Mouse (Mus musculus) T-helper 17 cell (primary cell): ENCODE results near the gene Dpp8.

ENCODE experiments used
- in situ Hi-C, 2 experiments: fragments of 300-600 bp; cut with MboI, MseI; formaldehyde crosslinking; loops; 1 replicate in 1 of 2; 2 replicates in 1 of 2; pipeline ENCODE4 v1.15.1; 2025; ENCODE audit warnings: high pct_unique_total_duplicates in 2 of 2

Gene Dpp8

GRCm38 (mm10) chr9:65083075-65083765 is 51.0 kb downstream of the Dpp8 start:
- in situ Hi-C loops, result no loop called here

DNA sequence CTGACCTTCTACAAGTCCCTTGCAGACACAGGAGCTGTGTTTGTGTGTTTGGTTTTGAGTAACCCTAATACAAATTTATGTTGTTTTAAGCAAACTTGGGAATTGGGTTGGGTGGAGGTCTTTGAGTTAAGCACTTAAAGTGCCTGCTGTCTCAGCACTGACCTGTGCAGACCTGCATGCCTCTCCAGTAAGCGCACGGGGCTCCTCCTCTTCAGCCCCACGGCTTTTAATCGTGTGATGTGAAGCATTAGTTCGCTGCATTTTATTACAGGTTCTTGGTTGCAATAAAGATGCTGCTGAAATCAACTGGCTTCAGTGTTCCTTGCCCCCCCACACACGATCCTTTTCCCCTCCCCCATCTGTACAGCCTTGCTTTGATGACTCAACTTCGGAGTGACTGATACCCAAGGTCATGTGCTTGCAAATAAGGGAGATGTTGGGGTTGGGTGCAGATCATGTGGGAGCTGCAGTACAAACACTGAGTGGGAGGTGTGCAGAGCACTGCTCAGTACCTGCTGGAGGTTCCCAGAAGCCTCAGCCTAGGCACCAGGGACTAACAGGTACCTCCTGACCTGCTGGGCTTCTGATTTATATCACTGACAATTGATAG is 52.1 kb downstream of the Dpp8 start:
- in situ Hi-C loops, result no loop called here

- in situ Hi-C loops, result no loop called here
Observed at GRCm38 (mm10) chr9:65085270-65085669, 53.1 kb downstream of the Dpp8 start.

DNA sequence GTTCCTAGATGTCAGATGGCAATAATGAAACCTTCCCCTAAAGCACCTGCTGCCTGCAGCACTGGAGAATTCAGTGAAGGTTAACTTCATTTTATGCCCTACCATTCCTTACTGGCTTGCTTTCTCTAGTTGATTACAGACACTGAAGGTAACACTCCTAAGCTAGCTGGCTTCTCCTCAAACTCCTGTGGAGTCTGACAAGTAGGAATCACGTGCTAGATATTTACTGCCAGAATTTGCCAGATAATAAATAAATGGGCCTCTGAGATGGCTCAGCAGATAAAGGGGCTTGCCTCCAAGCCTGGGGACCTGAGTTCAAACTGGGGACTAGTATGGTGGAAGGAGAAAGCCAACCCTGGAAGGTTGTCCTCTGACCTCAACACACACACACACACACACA is 54.6 kb downstream of the Dpp8 start:
- in situ Hi-C loops, result no loop called here

- in situ Hi-C loops, result no loop called here
Observed at GRCm38 (mm10) chr9:65087490-65087889, 55.3 kb downstream of the Dpp8 start.

DNA sequence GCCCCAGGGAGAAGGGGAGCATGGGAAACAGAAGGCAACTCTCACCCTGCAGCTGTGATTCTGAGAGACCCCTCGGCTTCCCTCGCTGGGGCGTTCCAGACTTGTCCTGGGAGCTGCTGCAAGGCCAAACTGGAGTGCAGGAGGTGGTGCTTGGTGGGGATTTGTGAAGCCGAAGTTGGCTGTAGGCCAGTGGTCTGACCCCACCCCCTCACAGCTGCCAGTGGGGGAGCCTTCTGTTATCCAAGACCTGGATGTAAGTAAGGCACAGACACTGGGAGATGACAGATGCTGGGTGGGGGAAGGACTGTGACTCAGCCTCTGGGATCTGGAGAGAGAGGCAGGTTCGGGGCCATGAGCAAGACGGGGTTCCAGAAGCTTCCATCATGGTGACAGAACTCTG is 62.0 kb downstream of the Dpp8 start:
- in situ Hi-C loops, result no loop called here

GRCm38 (mm10) chr9:65100991-65101685 is 68.9 kb downstream of the Dpp8 start, which contains the start of gene Igdcc4:
Gene Igdcc4 (plus strand): TSS chr9:65101486.
- in situ Hi-C loops, result no loop called here

GRCm38 (mm10) chr9:65101686-65102376 is 69.6 kb downstream of the Dpp8 start:
- in situ Hi-C loops, result no loop called here

DNA sequence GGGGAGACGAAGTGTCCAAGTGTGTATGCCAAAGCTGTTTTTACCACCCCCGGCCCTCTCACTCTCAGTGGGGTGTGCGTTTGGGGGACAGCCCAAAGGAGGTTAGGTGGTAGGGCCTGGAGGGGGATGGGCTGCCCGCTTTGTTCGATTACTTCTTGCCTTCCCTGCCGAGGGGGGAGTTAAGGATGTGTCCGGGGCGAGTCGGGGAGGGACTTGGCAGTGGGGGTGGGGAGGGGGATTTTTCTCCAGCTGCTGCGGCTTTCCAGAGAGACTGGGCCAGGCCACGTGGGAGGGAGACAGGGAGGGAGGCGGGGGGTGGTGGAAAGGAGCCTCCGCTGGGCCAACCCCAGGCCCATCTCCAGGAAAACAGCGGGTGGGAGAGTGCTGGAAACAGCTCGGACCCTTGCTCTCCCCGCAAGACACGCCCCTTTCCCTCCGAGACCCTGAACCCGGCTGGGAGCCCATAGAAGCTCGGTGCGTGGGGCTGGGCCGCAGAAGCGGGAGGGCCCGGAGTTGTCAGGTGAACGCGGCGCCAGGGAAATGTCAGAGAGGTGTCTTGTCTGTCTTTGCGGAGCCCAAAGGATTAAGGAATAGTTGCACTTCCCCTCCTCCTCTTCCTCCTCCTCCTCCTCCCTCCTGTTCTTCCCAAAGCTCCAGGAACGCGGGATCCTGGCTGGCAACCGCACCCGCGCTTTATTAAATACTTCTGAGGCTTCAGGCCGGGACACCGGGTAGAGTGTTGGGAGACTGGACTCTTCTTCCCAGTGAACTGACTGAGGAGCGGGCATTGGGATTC is 70.4 kb downstream of the Dpp8 start:
- in situ Hi-C loops, result no loop called here

DNA sequence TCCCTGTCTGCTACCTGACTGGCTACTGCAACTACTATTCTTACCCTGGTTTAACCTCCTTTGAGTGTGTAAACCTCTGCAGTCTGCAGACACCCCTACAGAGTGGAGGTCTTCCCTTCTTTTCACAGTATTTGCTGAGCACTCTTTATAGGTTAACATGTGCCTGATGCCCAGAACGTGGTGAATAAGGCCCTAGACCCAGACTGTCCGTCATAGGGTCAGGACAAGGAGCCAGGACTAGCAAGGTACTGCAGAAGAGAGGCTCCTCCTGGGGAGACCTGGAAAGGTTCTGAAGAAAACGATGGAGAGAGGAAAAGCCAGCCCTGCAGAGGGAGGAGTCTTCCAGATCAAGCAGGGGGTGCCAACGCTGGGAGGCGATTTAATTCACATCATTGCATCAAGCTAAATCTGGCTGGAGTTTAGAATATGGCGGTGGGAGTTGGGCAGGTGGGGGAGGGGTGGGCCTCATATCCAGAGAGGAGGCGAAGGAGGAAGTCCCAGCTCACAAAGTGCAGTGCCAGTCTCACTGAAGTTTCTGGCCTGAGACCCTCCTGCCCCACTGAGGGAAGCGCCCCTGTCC is 71.0 kb downstream of the Dpp8 start:
- in situ Hi-C loops, result no loop called here

- in situ Hi-C loops, result no loop called here
Observed at GRCm38 (mm10) chr9:65106821-65107220, 74.6 kb downstream of the Dpp8 start.

GRCm38 (mm10) chr9:65107893-65108292 is 75.7 kb downstream of the Dpp8 start:
- in situ Hi-C loops, result no loop called here

DNA sequence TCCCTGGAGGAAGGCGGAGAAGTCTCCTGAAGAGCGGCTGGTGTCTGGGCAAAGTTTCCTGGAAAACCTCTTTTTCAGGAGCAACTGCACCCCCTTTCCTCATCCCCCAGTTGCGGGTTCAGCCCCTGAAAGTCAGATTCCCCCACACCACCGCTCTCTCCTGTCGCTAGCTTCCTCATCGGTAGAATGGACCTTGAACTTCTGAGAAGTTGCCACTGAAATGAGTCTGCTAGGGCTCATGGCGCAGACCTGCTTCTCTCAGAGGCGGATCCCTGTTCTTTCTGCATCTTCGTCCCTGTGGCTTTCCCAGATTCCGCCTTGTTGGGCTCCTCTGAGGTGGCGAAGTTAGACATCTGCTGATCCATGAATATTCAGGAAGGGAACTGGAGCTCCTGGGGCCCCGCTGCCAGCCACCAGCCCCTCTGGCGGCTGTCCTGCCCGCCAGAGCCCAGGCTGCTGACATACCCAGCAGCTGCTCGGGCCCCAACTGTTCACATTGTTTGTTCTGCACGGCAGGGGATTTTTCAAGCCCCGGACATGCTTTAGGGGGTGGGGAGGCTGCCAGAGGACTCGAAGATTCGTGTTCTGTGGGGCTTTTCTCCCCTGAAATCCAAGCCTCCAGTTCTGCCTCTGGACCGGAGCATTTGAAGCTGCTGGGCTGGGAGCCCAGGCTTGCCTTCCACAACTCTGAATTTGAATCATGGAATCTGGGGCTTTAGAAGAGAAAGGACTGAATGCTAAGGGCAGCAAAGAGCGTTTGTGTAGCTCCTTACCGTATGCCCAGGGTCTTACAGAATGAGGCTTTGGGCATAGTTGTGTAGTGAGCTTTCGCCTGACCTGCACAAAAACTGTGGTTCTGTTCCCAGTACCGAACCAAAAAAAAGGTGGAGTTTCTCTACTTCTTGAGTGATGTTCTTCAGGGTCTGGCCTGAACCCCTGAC is 77.2 kb downstream of the Dpp8 start:
- in situ Hi-C loops, result no loop called here

DNA sequence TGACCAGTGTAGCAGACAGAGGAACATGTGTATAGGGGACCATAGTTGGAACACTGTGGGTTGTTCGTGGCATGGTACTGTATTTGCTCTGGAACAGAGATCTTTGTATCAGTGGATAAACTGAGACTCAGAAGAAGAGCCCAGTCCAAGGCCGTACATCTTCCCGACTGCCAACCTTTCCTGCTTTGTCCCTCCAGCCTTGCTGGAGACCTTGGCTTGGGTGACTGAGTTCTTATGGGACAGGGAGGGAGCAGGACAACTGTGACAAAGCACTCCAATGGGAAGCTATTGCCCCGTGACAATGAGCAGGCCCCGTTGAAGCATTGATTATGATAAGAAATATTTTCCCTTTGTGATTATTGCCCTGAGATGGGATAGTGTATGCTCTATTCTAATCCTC is 79.5 kb downstream of the Dpp8 start:
- in situ Hi-C loops, result no loop called here

GRCm38 (mm10) chr9:65113694-65114093 is 81.5 kb downstream of the Dpp8 start:
- in situ Hi-C loops, result no loop called here

GRCm38 (mm10) chr9:65115891-65116290 is 83.7 kb downstream of the Dpp8 start:
- in situ Hi-C loops, result no loop called here

GRCm38 (mm10) chr9:65117516-65117915 is 85.3 kb downstream of the Dpp8 start:
- in situ Hi-C loops, result no loop called here

- in situ Hi-C loops, result no loop called here
Observed at GRCm38 (mm10) chr9:65120935-65121334, 88.7 kb downstream of the Dpp8 start.

DNA sequence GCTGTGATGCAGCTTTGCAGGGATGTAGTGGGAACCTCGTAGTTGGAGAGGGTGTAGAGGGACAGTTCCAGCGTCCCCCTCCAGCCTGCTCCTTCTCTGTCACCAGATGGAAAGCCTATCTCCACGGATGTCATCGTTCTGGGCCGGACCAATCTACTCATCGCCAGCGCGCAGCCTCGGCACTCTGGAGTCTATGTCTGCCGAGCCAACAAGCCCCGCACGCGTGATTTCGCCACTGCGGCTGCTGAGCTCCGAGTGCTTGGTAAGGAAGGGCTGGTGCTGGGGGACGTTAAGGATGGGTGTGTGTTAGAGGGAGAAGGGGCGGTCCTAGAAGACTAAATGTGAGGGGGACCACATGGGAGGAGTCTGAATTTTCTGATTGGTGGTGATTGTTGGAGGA is 90.3 kb downstream of the Dpp8 start:
- in situ Hi-C loops, result no loop called here
